Mouse (Mus musculus) large intestine, adult 2 months (tissue): ENCODE results near the gene Gfod1. TPM values are rescaled to one million over a fixed set of nuclear protein-coding genes. Genes with fewer than 3 reads are reported as not detected.
A peak's percentile ranks its signal among the peaks of the same experiment; 100 is the strongest.

Experiments used
- DNase-seq: peaks from one replicate; pipeline ENCODE4 v3.0.0-alpha.2; 2012; ENCODE audit warnings: low read depth, low spot score
- WGBS: fragments of 180-500 bp; shearing (Covaris S2); methylation state at CpG from one replicate; pipeline ENCODE4 v1.1.7; 2018; 5-methylcytosine and 5-hydroxymethylcytosine counted together
- polyA plus RNA-seq: library from polyadenylated mRNA; depleted of rRNA; stranded (reverse); fragments of >200 nt; gene quantifications from 2 replicates; pipeline ENCODE4 v1.2.3, GENCODE M21; 2012

Gfod1 gene
- polyA plus RNA-seq, 1 experiment: 1.2 TPM

DNA sequence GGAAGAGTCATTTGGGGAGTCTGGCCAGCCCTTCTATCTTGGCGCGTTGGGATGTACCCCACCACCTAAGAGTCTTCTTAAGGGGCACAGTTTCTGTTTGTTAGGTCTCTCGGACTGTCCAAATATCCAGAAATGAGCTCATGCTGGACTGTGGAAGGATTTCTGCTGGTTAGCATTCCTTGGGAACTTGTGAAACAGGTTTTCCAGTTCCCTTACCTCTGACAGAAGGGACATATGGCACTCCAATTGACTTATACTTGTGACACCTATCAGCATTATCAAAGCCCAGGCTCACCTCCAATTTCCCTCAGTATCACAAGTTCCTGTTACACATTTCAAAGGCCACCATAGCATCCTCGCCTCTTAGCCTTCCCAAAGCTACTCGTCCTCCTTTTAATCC lies 93.0 kb downstream of the Gfod1 start:
- no peak for DNase-seq
- 68% methylated on average over 5 of the region's 5 CpGs for WGBS

- DNase-seq: no peak
- 69% methylated on average over 5 of the region's 5 CpGs for WGBS
These were observed 94.4 kb downstream of the Gfod1 start for GRCm38 (mm10) chr13:43209560-43209959.

GRCm38 (mm10) chr13:43208914-43209439 lies 95.0 kb downstream of the Gfod1 start:
- DNase-seq: no peak
- 63% methylated on average over 16 of the region's 16 CpGs for WGBS

DNA sequence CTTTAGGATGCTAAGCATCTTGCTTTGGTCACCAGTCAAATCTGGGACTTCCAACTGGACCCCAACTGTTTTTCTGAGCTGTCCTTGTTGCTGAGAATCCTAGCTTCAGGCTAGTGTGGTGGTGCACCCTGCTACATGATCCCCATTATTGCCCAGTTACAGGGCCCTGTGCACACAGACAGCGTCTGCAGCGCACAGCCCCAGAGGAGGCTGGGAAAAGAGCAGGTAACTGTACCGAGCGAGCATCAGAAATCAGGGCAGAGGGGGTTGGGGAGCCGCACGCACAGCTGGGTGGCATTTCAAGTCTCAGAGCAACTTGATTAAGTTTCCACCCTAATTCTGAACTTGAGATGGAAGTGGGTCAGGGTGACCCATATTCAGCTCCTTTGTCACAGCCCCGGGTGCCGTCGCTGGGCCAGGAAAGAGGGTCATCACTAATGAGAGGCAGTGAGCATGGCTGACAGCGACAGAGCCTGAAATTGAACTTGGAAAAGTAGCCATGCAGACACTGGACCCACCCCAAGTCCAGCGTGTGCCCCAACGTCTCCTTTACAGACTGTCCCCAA lies 97.8 kb downstream of the Gfod1 start:
- 89% methylated on average over 12 of the region's 12 CpGs for WGBS
- no peak for DNase-seq

DNA sequence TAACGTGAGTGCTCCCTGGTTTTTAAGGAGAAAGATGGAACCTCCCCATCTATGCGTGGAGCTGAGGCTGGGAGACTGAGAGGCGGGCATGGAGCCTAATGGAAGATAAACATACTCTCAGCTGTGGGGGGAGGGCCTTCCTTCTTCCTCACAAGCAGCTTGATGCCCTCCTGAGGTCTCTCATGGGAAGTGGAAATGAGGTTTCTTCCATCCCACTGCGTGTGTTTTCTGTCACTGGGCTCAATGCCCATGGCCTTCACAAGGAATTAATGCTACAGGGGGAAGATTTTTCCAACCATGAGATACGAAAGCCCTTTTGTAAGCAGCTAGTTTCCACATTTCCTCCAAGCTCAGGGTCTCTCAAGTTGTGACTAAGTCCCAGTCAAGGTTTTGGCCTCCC lies 100.3 kb downstream of the Gfod1 start:
- DNase-seq: no peak
- WGBS: 36% methylated on average over 5 of the region's 5 CpGs

DNA sequence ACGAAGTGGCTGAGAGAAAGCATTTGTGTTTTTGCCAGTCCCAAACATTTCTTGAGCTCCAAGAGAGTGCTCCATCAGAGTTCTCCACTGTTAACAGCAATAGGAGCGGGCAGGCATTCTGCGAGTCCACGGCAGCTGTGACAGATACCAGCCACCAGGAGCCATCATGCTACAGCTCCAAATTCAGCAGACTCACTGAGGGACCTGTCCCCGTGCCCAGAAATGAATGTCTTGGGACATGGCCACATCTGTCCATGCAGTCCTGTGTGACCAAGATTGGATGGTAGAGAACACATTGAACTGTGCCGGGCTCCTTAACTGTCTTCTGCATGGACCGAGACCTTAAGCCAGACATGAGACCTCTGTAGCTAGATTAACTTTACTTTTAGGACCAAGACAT lies 100.7 kb downstream of the Gfod1 start:
- 77% methylated on average over 7 of the region's 7 CpGs for WGBS

GRCm38 (mm10) chr13:43202351-43202750 lies 101.6 kb downstream of the Gfod1 start:
- DNase-seq: no peak
- WGBS: 73% methylated on average over 10 of the region's 10 CpGs

More for the DNA sequence above, 100.7 kb downstream of the Gfod1 start:
- DNase-seq: no peak

DNA sequence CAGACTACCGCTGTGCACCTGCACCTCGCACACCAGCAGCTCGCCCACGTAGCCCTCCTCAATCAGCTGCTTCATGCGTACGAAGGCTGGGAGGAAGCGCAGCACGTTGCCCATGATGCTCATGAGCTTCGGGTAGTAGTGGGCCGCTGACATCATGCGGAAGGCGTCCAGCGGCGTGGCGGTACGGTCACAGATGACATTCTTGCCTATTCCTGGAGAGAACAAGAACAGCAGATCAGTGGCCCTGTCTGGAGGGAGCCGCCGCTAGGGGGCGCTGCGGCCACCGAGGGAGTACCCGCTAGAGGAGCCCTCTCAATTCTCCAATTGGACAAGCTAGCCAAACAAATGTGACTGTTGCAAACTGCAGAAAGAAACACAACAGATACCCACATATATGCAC lies 102.9 kb downstream of the Gfod1 start:
- no peak for DNase-seq
- WGBS: 46% methylated on average over 22 of the region's 22 CpGs

GRCm38 (mm10) chr13:43200473-43200872 lies 103.5 kb downstream of the Gfod1 start:
- DNase-seq: no peak
- WGBS: 81% methylated on average over 22 of the region's 22 CpGs

DNA sequence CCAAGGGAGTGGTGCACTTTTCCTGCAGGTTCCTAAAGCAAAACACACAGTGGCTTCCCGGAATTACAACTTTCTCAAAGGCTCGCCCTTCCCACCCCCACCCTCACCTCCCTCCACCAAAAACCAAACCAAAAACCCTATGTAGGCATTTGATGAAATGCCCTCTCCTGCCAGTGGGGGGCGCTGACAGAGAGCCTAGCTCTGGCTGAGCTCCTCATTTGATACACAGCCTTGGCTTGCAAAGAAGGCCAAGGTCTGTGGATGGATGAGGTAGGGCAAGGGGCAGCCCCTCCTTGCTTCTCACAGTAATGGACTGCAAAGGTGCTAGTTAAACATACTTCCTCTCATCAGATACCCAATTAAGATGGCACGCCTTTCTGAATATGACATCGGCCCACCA lies 104.2 kb downstream of the Gfod1 start:
- DNase-seq: no peak
- WGBS: 64% methylated on average over 5 of the region's 5 CpGs

DNA sequence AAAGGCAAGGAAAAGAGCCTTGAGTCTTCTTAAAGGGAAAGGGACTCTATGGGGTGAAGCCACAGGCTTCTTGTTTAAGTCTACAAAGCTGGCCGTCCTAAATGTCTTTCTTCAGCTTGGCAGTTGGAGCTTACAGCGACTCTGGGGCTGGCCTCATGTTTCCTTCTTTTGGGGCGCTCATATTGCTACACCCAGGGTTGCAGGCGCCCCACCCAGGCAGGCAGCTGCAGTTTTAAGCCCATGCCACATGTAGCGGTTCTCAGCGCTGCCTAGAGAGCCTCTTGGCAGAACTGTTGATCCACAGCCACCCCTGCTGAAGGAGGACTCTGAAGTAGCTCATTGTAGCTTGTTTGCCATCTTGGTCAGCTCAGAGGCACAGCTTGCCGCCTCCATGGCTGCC lies 104.7 kb downstream of the Gfod1 start:
- WGBS: 80% methylated on average over 7 of the region's 7 CpGs

GRCm38 (mm10) chr13:43197187-43197586 lies 106.8 kb downstream of the Gfod1 start:
- DNase-seq: no peak
- 72% methylated on average over 6 of the region's 6 CpGs for WGBS

More for the DNA sequence above, 104.7 kb downstream of the Gfod1 start:
- no peak for DNase-seq

GRCm38 (mm10) chr13:43196000-43196399 lies 108.0 kb downstream of the Gfod1 start:
- WGBS: 51% methylated on average over 7 of the region's 7 CpGs
- no peak for DNase-seq

- WGBS: 91% methylated on average over 8 of the region's 8 CpGs
- DNase-seq: no peak
These were observed 110.0 kb downstream of the Gfod1 start for GRCm38 (mm10) chr13:43193932-43194331.

- DNase-seq: no peak
- WGBS: 10% methylated on average over 7 of the region's 7 CpGs
These were observed 110.7 kb downstream of the Gfod1 start for GRCm38 (mm10) chr13:43193266-43193665.

GRCm38 (mm10) chr13:43191741-43192192 lies 112.2 kb downstream of the Gfod1 start:
- DNase-seq: no peak
- WGBS: 7% methylated on average over 14 of the region's 14 CpGs

- WGBS: 8% methylated on average over 2 of the region's 2 CpGs
- DNase-seq: no peak
These were observed 112.7 kb downstream of the Gfod1 start for GRCm38 (mm10) chr13:43191290-43191689.

- WGBS: 85% methylated on average over 4 of the region's 4 CpGs
These were observed 116.2 kb downstream of the Gfod1 start for GRCm38 (mm10) chr13:43187736-43188135.

DNA sequence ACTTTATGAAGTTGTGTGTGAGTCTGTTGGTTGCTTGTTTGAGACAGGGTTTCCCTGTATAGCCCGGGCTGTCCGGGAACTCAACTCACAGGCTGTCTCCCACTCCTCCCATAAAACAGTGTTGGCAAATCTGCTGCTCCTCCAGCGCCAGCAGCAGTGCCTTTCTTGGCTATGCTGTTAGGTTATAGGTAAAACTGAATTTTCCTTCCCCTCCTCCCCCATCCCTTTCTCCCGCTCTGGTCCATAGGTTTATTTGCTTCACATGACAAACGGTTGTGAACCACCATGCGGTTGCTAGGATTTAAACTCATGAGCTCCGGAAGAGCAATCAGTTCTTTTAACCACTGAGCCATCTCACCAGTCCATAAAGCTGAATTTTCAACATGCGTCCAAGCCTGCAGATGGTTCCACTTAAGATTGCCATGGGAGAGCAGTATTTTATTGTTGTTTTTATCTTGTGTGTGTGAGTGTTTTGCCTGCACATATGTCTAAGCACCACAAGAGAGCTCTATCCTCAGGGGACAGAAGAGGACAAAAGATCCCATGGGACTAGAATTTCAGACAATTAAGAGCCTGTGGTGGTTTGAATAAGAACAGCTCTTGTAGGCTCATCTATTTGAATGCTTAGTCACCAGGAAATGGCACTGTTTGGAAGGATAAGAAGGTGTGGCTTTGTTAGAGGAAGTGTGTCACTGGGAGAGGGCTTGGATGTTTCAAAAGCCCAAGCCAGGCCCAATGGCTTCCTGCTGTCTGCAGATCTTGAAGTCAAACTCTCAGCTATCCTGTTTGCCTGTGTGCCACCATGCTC lies 120.5 kb downstream of the Gfod1 start:
- 39% methylated on average over 8 of the region's 8 CpGs for WGBS
- no peak for DNase-seq

More at GRCm38 (mm10) chr13:43187736-43188135, 116.2 kb downstream of the Gfod1 start:
- DNase-seq: no peak

GRCm38 (mm10) chr13:43182465-43183201 lies 121.3 kb downstream of the Gfod1 start:
- 20% methylated on average over 14 of the region's 14 CpGs for WGBS
- DNase-seq: peak; percentile 51
